Mouse (Mus musculus) G1E-ER4 (cell line): ENCODE data around the gene Ankrd33b. TPM values are rescaled to one million over a fixed set of nuclear protein-coding genes. Genes with fewer than 3 reads are reported as not detected.

ENCODE experiments used
- GATA1 ChIP-seq: IDR thresholded peaks from one replicate; pipeline ENCODE4 v1.8.0; 2012; ENCODE audit warnings: low read length, inconsistent platforms
- polyA plus RNA-seq: library from polyadenylated mRNA; stranded (reverse); fragments of >175 nt; gene quantifications from 2 replicates; pipeline ENCODE4 v1.2.3, GENCODE M21; 2012

Gene Ankrd33b
- polyA plus RNA-seq, 1 experiment = not detected

DNA sequence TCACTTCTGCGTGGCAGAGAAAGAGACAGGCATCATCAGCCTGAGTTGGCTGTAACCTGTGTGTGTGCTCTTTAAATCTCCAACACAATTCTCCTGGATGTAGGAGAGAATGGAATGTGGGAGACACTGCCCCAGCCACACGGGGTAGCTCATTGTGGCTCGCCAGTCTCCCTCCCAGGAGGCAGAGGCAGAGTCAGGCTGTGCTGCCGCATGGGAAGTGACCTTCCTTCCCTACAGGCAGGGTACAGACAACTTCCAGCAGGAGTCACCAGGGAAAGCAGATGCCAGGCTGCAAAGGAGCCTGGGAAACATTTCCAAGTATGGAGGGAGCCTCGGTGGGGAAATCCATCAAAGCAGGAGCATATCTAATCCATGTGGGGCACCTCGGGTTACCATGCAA, 62.3 kb downstream of the Ankrd33b start:
- TF ChIP-seq GATA1 = no peak

- TF ChIP-seq GATA1 = no peak
Measured at GRCm38 (mm10) chr15:31304302-31304701, 63.2 kb downstream of the Ankrd33b start.

GRCm38 (mm10) chr15:31302293-31302990, 65.1 kb downstream of the Ankrd33b start:
- TF ChIP-seq GATA1 = no peak

- no peak for TF ChIP-seq GATA1
Measured at GRCm38 (mm10) chr15:31299258-31299917, 68.1 kb downstream of the Ankrd33b start.

- TF ChIP-seq GATA1 = no peak
Measured at GRCm38 (mm10) chr15:31297777-31298137, 69.8 kb downstream of the Ankrd33b start.

DNA sequence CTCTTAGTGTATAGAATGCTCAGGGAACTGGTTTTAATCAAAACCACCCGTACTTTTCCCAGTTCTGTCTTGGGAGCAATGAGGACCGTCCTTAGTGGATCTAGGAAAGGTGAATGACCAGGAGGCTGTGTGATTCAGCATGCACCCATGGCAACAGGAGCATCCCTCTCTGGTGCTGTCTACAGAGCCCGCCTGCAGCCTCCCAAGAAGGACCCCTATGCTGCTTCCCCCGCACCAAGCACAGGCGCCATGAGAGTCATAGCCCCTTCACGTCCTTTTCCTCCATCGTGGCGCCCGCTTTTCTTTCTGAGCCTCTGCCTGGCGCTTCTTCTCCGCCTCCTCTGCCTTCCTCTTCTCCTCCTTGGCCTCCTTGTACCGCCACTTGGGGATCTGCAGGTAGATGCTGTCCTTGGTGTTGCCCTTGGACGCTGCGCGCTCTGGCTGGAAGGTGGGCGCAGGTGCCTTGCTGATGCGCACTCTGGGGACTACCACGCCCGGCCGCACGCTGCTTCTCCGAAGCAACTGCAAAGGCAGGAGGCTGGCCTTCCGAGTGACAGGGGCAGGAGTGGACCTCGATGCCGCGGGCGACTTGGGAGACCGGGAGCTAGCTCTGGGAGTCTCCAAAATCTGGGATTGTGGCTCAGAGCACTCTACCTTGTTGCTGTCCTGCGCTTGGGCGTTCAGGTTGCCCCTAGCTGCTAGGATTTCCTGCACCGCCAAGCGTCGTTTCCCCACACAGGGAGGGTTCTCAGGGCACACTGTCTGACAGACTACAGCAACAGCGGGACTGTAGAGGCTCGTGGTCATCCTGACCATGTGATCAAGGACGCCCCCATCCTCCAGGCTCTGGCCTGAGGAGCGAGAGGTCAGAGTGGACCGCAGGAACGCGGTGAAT, 70.4 kb downstream of the Ankrd33b start:
- TF ChIP-seq GATA1 = no peak

DNA sequence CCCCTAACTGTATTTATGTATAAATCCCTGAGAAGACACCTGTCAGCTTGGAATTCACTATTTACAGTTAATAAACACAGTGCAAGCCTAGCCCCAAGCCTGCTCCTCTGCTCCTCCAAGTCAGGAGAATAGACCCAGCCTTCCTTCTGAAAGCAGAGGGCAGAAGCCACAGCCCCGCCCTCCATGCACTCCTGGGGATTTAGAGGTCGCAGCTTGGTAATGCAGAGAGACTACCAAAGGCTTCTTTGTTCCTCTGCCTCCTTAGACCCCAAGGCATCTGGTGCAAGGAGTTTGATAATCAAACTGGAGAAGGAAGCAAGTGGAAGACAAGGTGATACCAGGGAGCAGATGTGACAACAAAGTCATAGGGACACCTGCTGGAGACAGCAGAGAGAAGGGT, 73.2 kb downstream of the Ankrd33b start:
- no peak for TF ChIP-seq GATA1

GRCm38 (mm10) chr15:31292627-31293026, 74.9 kb downstream of the Ankrd33b start:
- TF ChIP-seq GATA1 = no peak

DNA sequence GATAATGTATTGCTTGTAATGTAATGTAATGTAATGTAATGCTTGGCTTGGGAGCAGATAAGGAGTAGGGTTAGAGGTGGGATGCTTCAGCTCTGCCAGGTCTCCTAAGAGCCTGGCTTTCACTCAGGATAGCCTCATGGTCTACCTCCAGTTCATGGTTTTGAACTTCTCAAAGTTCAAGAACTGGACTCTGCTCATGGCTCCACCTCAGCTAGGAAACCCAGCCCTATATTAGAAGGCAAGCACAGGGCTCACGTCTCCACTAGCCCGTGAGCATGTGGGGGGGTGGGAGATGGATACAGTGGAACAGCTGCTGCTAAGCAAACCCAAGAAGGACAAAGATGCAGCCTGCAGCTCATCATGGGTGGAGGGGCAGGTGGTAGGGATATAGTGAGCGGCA, 81.8 kb downstream of the Ankrd33b start:
- no peak for TF ChIP-seq GATA1

- TF ChIP-seq GATA1 = no peak
Measured at GRCm38 (mm10) chr15:31284922-31285631, 82.4 kb downstream of the Ankrd33b start.

DNA sequence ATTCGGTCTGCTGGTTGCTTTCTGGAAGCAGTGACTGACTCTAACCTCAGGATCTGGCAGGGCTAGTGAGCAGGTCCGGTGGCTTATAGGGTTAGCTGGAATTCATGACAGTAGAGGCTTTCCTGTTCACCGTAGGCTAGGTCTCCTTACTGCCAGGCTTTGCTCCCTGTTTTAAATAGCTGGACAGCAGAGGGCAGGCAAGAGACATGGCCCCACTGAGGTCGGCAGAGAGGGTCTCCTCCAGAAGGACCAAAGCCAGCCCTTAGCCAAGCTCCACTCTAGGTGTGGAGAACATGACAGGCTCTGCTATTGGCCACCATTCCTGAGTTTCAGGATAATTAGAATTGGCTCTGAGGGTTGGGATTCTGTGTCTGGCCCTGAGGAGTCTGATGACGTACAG, 83.4 kb downstream of the Ankrd33b start:
- no peak for TF ChIP-seq GATA1

DNA sequence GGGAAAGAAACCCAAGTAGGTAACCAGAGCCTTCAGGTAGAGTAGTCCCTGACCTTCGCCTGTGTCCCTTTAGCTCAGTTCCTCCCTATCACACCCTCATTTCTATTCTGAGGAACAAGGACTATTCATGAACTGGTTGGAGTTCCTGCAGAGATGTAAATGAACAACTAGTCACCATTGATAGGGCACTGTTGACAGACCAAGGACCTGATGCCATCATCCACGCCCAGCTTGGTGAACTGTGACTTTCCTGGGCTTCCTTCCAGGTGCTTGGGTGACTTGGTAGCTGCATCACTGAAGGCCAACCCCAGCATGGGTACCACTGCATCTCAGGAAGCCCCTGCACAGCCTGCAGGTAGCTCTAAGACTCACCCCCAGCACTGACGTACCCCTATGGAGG, 85.2 kb downstream of the Ankrd33b start:
- TF ChIP-seq GATA1 = no peak

- no peak for TF ChIP-seq GATA1
Measured at GRCm38 (mm10) chr15:31281830-31282229, 85.7 kb downstream of the Ankrd33b start.

GRCm38 (mm10) chr15:31280683-31281082, 86.8 kb downstream of the Ankrd33b start:
- no peak for TF ChIP-seq GATA1

DNA sequence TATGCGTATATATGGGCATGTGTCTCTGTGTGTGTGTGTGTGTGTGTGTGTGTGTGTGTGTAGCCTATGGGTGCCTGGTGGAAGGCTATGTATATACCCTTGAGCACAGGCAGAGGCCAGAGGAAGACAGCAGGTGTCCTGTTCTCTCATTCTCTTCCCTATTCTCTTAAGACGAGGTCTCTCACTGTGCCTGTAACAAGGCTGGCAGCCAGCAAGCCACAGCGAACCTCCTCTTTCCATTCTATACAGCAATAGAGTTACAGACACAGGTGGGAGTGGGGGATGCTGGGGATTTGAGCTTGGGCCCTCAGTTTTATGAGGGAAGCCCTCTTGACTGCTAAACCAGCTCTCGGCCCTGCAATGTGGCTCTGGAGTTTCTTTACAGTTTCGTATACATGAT, 87.5 kb downstream of the Ankrd33b start:
- no peak for TF ChIP-seq GATA1

GRCm38 (mm10) chr15:31279577-31280004, 87.9 kb downstream of the Ankrd33b start:
- TF ChIP-seq GATA1 = no peak
